Mouse (Mus musculus) limb, embryonic 12.5 days (tissue): ENCODE results near the gene Ddx27. TPM values are rescaled to one million over a fixed set of nuclear protein-coding genes. Genes with fewer than 3 reads are reported as not detected.

Experiments used
- ATAC-seq: fragments of 200-750 bp; cut with Nextera tagmentation; 2 replicates; pipeline ENCODE4 v1.8.0; 2017; ENCODE audit warnings: low read depth, moderate TSS enrichment; ENCODE audit not compliant: insufficient number of reproducible peaks, insufficient read depth, low FRiP score, low TSS enrichment
- H3K27ac ChIP-seq: fragments of 300-500 bp; sonication (generic); 2 replicates; pipeline ENCODE4 v1.5.1; 2016; ENCODE audit warnings: mild to moderate bottlenecking, moderate library complexity
- H3K27me3 ChIP-seq: fragments of 300-500 bp; sonication (generic); 2 replicates; pipeline ENCODE4 v1.6.1; 2016; ENCODE audit warnings: mild to moderate bottlenecking, moderate library complexity
- H3K36me3 ChIP-seq: fragments of 300-500 bp; sonication (generic); 2 replicates; pipeline ENCODE4 v1.6.1; 2016; ENCODE audit warnings: mild to moderate bottlenecking, moderate library complexity
- H3K4me1 ChIP-seq: fragments of 300-500 bp; sonication (generic); replicated peaks from 2 replicates; pipeline ENCODE4 v1.6.1; 2016
- H3K4me2 ChIP-seq: fragments of 300-500 bp; sonication (generic); 2 replicates; pipeline ENCODE4 v1.6.1; 2016; ENCODE audit warnings: mild to moderate bottlenecking, moderate library complexity
- H3K4me3 ChIP-seq: fragments of 300-500 bp; sonication (generic); replicated peaks from 2 replicates; pipeline ENCODE4 v1.5.1; 2016; ENCODE audit warnings: mild to moderate bottlenecking
- H3K9ac ChIP-seq: fragments of 300-500 bp; sonication (generic); replicated peaks from 2 replicates; pipeline ENCODE4 v1.6.1; 2016; ENCODE audit warnings: mild to moderate bottlenecking, moderate library complexity
- H3K9me3 ChIP-seq: fragments of 300-500 bp; sonication (generic); 2 replicates; pipeline ENCODE4 v1.6.1; 2016; ENCODE audit warnings: mild to moderate bottlenecking, moderate library complexity
- WGBS: fragments of 180-500 bp; shearing (Covaris S2); methylation state at CpG from one replicate; pipeline ENCODE4 v1.1.7; 2016; 5-methylcytosine and 5-hydroxymethylcytosine counted together
- polyA plus RNA-seq: library from polyadenylated mRNA; unstranded; fragments of >200 nt; fragmentation: Nextera tagmentation; extraction: Ambion mirVana; gene quantifications from 2 replicates; pipeline ENCODE4 v1.2.1, GENCODE M21; 2016

Ddx27 gene
- polyA plus RNA-seq, 1 experiment from 2014 or later, result 62.8 TPM

- Histone ChIP-seq H3K9me3 (no peaks in the 10 kb centered on the region), H3K27me3 (no peaks in the 10 kb centered on the region), H3K27ac (peak within 1 kb of the TSS; percentile 90), H3K4me1 (peaks cover 30% of the 10 kb centered on the region), H3K9ac (peak within 1 kb of the TSS; percentile 95), H3K4me3 (peak within 1 kb of the TSS; percentile 77), H3K36me3 (peaks cover 34% of the 10 kb centered on the region), H3K4me2 (peak within 1 kb of the TSS; percentile 89)
- peak; percentile 94 for ATAC-seq
- under 1% methylated on average over 57 of the region's 57 CpGs for WGBS
Measured at GRCm38 (mm10) chr2:167062965-167063880, 48.2 kb downstream of the Ddx27 start, which contains the start of gene Znfx1. Gene Znfx1, minus strand, starts transcription at chr2:167063015.

GRCm38 (mm10) chr2:167063906-167064496 lies 49.0 kb downstream of the Ddx27 start:
- Histone ChIP-seq H3K36me3 (peaks cover 34% of the 10 kb centered on the region), H3K4me1 (peaks cover 30% of the 10 kb centered on the region), H3K27ac (peak overlapping the region; percentile 90), H3K27me3 (no peaks in the 10 kb centered on the region), H3K9ac (peak overlapping the region; percentile 95), H3K9me3 (no peaks in the 10 kb centered on the region), H3K4me3 (peak overlapping the region; percentile 77), H3K4me2 (peak overlapping the region; percentile 89)
- ATAC-seq, result no peak
- 1% methylated on average over 7 of the region's 7 CpGs for WGBS

DNA sequence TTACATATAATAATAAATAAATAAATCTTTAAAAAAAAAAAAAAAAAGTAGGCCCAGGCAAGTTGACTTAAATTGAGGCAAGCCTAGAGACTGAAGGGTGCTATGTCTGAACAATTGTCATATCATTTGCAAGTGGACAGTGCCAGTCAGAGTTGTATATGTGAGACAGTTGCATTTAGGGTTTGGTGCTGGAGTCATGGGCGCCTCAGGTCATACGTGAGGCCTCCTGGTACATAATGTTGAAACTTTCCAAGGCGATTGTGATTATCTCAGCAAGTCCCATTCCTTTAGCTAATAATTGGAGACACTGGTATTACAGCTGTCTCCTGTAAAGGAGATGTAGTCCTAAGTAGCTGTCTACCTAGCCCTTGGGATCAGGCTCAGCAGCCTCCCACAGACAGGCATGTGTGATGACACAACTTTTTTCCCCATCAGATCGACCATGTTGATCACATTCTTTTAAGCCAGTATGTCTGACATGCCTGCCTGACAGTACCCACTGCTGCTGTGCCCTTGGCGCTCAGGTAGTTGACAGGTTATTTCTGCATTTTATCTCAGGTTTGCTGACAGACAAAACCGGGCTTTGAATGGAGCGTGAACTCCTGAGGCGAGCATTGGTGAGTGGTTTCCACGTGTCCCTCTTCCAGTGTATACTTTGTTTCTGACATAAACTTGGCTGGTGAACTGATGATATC lies 49.8 kb downstream of the Ddx27 start:
- Histone ChIP-seq H3K9ac (peak overlapping the region; percentile 95), H3K4me2 (peak overlapping the region; percentile 89), H3K27me3 (no peaks in the 10 kb centered on the region), H3K9me3 (no peaks in the 10 kb centered on the region), H3K27ac (peak overlapping the region; percentile 90), H3K36me3 (peaks cover 29% of the 10 kb centered on the region), H3K4me3 (peak overlapping the region; percentile 77), H3K4me1 (peaks cover 30% of the 10 kb centered on the region)
- 21% methylated on average over 9 of the region's 9 CpGs for WGBS
- no peak for ATAC-seq

GRCm38 (mm10) chr2:167066031-167066430 lies 51.0 kb downstream of the Ddx27 start:
- Histone ChIP-seq H3K9ac (no peak overlapping the region; the same call in 1 of the 2 replicates), H3K9me3 (no peaks in the 10 kb centered on the region), H3K27me3 (no peaks in the 10 kb centered on the region), H3K36me3 (peaks cover 28% of the 10 kb centered on the region), H3K4me3 (no peak overlapping the region; the same call in 1 of the 2 replicates), H3K4me2 (peak overlapping the region; percentile 89; the same call in 1 of the 2 replicates), H3K4me1 (peaks cover 25% of the 10 kb centered on the region), H3K27ac (peak overlapping the region; percentile 59; the same call in 1 of the 2 replicates)
- no peak for ATAC-seq
- 49% methylated on average over 1 of the region's 1 CpGs for WGBS

- no peak overlapping the region for H3K4me3 ChIP-seq
- H3K36me3 ChIP-seq, result peaks cover 28% of the 10 kb centered on the region
- no peaks in the 10 kb centered on the region for H3K9me3 ChIP-seq
- H3K27me3 ChIP-seq, result no peaks in the 10 kb centered on the region
- H3K9ac ChIP-seq, result no peak overlapping the region
- H3K4me1 ChIP-seq, result peaks cover 21% of the 10 kb centered on the region
- no peak for ATAC-seq
- no peak overlapping the region for H3K4me2 ChIP-seq
- H3K27ac ChIP-seq, result no peak overlapping the region
- 30% methylated on average over 6 of the region's 6 CpGs for WGBS
Measured at GRCm38 (mm10) chr2:167066528-167067516, 51.8 kb downstream of the Ddx27 start.

- Histone ChIP-seq H3K4me3 (no peak overlapping the region), H3K9me3 (no peaks in the 10 kb centered on the region), H3K36me3 (peaks cover 28% of the 10 kb centered on the region), H3K27me3 (no peaks in the 10 kb centered on the region), H3K4me1 (peaks cover 19% of the 10 kb centered on the region), H3K9ac (no peak overlapping the region), H3K27ac (peak overlapping the region; percentile 53; the same call in 1 of the 2 replicates), H3K4me2 (no peak overlapping the region)
- 51% methylated on average over 6 of the region's 6 CpGs for WGBS
- ATAC-seq, result no peak
Measured at GRCm38 (mm10) chr2:167067575-167067974, 52.6 kb downstream of the Ddx27 start.

DNA sequence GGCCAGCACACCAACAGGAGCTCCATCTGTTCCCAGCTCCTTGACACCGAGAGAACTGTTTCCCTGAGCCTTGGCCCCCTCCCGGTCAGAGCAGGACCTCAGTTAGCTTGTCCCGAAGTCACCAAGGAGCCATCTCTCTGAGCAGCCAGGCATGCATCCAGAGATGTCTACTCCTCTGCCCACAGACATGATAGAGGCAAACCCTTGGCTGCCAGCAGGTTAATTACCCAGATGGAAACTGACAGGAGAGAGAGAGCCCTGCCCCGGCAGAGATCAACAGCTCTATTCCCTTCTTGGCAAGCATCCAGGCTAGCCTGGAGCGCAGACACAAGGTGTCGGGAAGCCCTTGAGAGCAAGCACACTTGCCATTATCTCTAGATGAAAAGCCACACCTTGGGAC lies 55.3 kb downstream of the Ddx27 start:
- H3K27me3 ChIP-seq, result no peaks in the 10 kb centered on the region
- no peak for ATAC-seq
- no peak overlapping the region for H3K4me2 ChIP-seq
- H3K4me1 ChIP-seq, result peaks cover 11% of the 10 kb centered on the region
- no peak overlapping the region for H3K4me3 ChIP-seq
- H3K9ac ChIP-seq, result no peak overlapping the region
- WGBS, result 84% methylated on average over 6 of the region's 6 CpGs
- no peaks in the 10 kb centered on the region for H3K9me3 ChIP-seq
- no peak overlapping the region for H3K27ac ChIP-seq
- H3K36me3 ChIP-seq, result peaks cover 15% of the 10 kb centered on the region

- peaks cover 6% of the 10 kb centered on the region; the same call in 1 of the 2 replicates for H3K36me3 ChIP-seq
- H3K27ac ChIP-seq, result 0 out of 2 replicates have a peak overlapping the region, but pooled peaks have one; percentile 14
- peak overlapping the region; percentile 48 for H3K4me3 ChIP-seq
- 23% methylated on average over 12 of the region's 12 CpGs for WGBS
- peak overlapping the region; percentile 40; the same call in 1 of the 2 replicates for H3K9ac ChIP-seq
- H3K9me3 ChIP-seq, result no peaks in the 10 kb centered on the region
- no peaks in the 10 kb centered on the region for H3K27me3 ChIP-seq
- peaks cover 6% of the 10 kb centered on the region; the same call in 1 of the 2 replicates for H3K4me1 ChIP-seq
- ATAC-seq, result no peak
- H3K4me2 ChIP-seq, result peak overlapping the region; percentile 58
Measured at GRCm38 (mm10) chr2:167071266-167071640, 56.3 kb downstream of the Ddx27 start.

DNA sequence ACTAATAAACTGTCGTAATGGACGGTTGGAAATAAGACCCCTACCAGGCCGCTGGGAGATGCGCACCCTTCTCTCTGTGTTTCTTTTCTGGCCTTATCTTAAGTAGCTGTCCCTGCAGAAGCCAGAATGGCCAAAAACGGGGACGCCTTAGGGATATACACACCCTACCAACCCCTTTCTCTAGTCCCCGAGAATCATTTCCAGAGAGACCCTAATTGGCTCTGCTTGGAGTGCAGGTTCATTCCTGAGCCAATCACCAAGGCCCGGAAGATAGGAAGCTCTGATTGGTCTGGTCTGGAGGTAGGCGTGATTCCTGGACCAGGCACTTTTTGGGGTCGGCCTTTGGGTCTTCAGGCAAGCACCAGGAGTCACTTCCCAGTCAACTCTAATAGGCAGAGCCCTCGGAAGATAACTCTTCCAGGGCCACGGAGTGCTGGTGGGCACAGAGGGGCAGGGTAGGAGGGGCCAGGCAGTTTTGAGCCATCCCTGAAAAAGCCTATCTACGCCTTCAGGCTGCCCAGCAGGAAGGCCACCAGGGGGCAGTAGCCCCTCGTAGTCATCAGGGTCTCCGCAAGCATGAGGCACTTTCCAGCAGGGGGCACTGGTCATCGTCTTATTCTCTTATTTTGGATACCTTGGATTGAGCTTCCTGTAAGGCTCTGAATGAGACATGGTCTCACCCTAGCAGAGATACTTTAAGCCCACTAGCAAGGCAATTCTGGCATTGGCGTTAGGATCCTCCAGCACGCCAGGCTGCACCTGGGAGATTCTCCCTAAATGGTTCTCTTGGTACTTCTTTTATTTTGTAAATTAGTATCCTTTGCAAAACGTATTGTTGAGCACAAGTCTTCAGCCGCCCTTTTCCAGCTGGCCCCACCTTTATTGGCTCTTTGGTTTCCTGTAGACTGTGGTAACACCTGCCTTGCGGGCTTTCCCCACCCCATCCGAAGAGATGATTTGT lies 56.9 kb downstream of the Ddx27 start:
- Histone ChIP-seq H3K4me2 (peak overlapping the region; percentile 58), H3K27me3 (no peaks in the 10 kb centered on the region), H3K9ac (peak overlapping the region; percentile 40; the same call in 1 of the 2 replicates), H3K4me3 (peak overlapping the region; percentile 48), H3K4me1 (peaks cover 6% of the 10 kb centered on the region; the same call in 1 of the 2 replicates), H3K36me3 (no peaks in the 10 kb centered on the region), H3K9me3 (no peaks in the 10 kb centered on the region), H3K27ac (peak overlapping the region; percentile 14; the same call in 1 of the 2 replicates)
- 10% methylated on average over 22 of the region's 22 CpGs for WGBS
- ATAC-seq, result peak; percentile 93
